Mouse (Mus musculus): ENCODE results near the gene Cpb2. TPM values are rescaled to one million over a fixed set of nuclear protein-coding genes. Genes with fewer than 3 reads are reported as not detected.

The Cpb2 gene
- total RNA-seq, 1 experiment from 2014 or later = not detected

DNA sequence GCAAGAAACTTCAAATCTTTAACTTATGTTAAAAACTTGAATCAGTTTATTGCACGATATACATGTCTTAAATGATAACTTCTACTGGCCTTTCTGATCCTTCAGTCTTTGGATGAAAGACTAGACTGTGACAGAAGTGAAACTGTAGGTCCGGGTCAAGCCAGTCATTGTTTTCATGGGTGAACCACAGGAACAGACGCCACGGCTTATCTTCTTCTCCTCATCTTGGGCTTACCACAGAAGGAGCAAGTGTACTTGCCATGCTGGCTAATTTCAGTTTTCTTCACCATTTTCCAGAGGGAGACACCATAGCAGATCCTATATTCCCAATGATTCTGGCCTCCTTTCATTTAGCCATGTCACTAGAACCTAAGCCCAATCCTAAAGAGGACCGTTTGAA is 78.2 kb downstream of the Cpb2 start:
- no peak for ATAC-seq (replicated peaks in 1 of 2; ENCODE audit: insufficient read depth in 1 of 2, low FRiP score in 2 of 2, low TSS enrichment in 1 of 2, low read depth in 1 of 2, poor library complexity in 2 of 2, severe bottlenecking in 2 of 2)

GRCm38 (mm10) chr14:75323354-75323753 is 81.3 kb downstream of the Cpb2 start:
- no peak for ATAC-seq (replicated peaks in 1 of 2; ENCODE audit: insufficient read depth in 1 of 2, low FRiP score in 2 of 2, low TSS enrichment in 1 of 2, low read depth in 1 of 2, poor library complexity in 2 of 2, severe bottlenecking in 2 of 2)

DNA sequence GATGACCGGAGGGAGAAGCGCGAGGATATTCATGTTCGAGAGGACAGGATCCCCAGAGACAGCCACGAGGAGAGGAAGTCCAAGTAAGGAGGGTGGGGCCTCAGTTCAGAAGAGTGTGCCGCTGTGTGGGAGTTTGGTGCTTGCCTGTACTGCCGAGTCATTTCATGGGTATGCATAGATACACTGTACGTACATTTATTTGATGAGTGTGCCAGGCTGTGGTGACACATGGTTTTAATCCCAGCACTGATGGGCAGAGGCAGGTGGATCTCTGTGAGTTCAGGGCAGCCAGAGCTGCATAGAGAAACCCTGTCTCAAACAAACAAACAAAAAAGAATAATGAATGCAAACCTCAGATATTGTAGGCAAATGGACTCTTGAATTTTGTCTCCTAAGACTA is 86.0 kb downstream of the Cpb2 start:
- no peak for ATAC-seq (replicated peaks in 1 of 2; ENCODE audit: insufficient read depth in 1 of 2, low FRiP score in 2 of 2, low TSS enrichment in 1 of 2, low read depth in 1 of 2, poor library complexity in 2 of 2, severe bottlenecking in 2 of 2)

GRCm38 (mm10) chr14:75330621-75331020 is 88.5 kb downstream of the Cpb2 start:
- ATAC-seq (replicated peaks in 1 of 2; ENCODE audit: insufficient read depth in 1 of 2, low FRiP score in 2 of 2, low TSS enrichment in 1 of 2, low read depth in 1 of 2, poor library complexity in 2 of 2, severe bottlenecking in 2 of 2) = peak in 1 of 2 experiments; percentile 48; a peak in 1 of 4 replicates

Other genes starting within 250 kb of the Cpb2 start
- 5.2 and 7.2 TPM in 2 replicates for gene Rubcnl, start 226.3 kb upstream of the Cpb2 start, total RNA-seq (2017)
- not detected in 2 replicates for gene Lrrc63, start 111.4 kb upstream of the Cpb2 start, total RNA-seq (2017)
- 384 and 452 TPM in 2 replicates for gene Lcp1, start 111.2 kb upstream of the Cpb2 start, total RNA-seq (2017)
- 28.5 and 30.0 TPM in 2 replicates for gene Zc3h13, start 42.1 kb downstream of the Cpb2 start, total RNA-seq (2017)
- not detected in 2 replicates for gene Siah3, start 213.7 kb downstream of the Cpb2 start, total RNA-seq (2017)